Mouse (Mus musculus) limb, embryonic 14.5 days (tissue): ENCODE measurements around the gene Gm10406. TPM values are rescaled to one million over a fixed set of nuclear protein-coding genes. Genes with fewer than 3 reads are reported as not detected.
A peak's percentile ranks its signal among the peaks of the same experiment; 100 is the strongest.
"Not testable (repeated sequence)": the region's sequence is repeated elsewhere in the genome, so short reads cannot be mapped to it uniquely, and the experiment has no call there.

ENCODE experiments used
- ATAC-seq: fragments of 200-750 bp; cut with Nextera tagmentation; 2 replicates; pipeline ENCODE4 v1.8.0; 2017; ENCODE audit warnings: low read depth, moderate number of reproducible peaks, moderate TSS enrichment; ENCODE audit not compliant: low FRiP score
- DNase-seq: peaks from one replicate; pipeline ENCODE4 v3.0.0-alpha.2; 2015; ENCODE audit warnings: low spot score
- H3K27ac ChIP-seq: fragments of 300-500 bp; sonication (generic); replicated peaks from 2 replicates; pipeline ENCODE4 v1.5.1; 2014; ENCODE audit warnings: low read depth, mild to moderate bottlenecking, low read length, moderate library complexity, mixed read lengths
- H3K27me3 ChIP-seq: fragments of 300-500 bp; sonication (generic); 2 replicates; pipeline ENCODE4 v1.6.1; 2014; ENCODE audit warnings: low read length, mixed read lengths; ENCODE audit not compliant: control insufficient read depth, insufficient read depth
- H3K36me3 ChIP-seq: fragments of 300-500 bp; sonication (generic); 2 replicates; pipeline ENCODE4 v1.6.1; 2014; ENCODE audit warnings: mild to moderate bottlenecking, low read length, moderate library complexity, mixed read lengths; ENCODE audit not compliant: control insufficient read depth, insufficient read depth
- H3K4me1 ChIP-seq: fragments of 300-500 bp; sonication (generic); 2 replicates; pipeline ENCODE4 v1.6.1; 2014; ENCODE audit warnings: antibody characterized with exemption, low read length, mixed read lengths; ENCODE audit not compliant: control insufficient read depth, insufficient read depth
- H3K4me2 ChIP-seq: fragments of 300-500 bp; sonication (generic); replicated peaks from 2 replicates; pipeline ENCODE4 v1.6.1; 2014; ENCODE audit warnings: low read depth, mild to moderate bottlenecking, low read length, moderate library complexity; ENCODE audit not compliant: severe bottlenecking
- H3K4me3 ChIP-seq: fragments of 300-500 bp; sonication (generic); replicated peaks from 2 replicates; pipeline ENCODE4 v1.5.1; 2014; ENCODE audit warnings: low read length
- H3K9ac ChIP-seq: fragments of 300-500 bp; sonication (generic); 2 replicates; pipeline ENCODE4 v1.6.1; 2014; ENCODE audit warnings: mild to moderate bottlenecking, low read depth, low read length, moderate library complexity; ENCODE audit not compliant: severe bottlenecking
- H3K9me3 ChIP-seq: fragments of 300-500 bp; sonication (generic); 2 replicates; pipeline ENCODE4 v1.6.1; 2016; ENCODE audit warnings: low read length; ENCODE audit not compliant: control insufficient read depth
- WGBS: fragments of 180-500 bp; shearing (Covaris S2); extraction: QIAGEN DNeasy Blood & Tissue Kit; methylation state at CpG from one replicate; pipeline ENCODE4 v1.1.7; 2014; 5-methylcytosine and 5-hydroxymethylcytosine counted together
- polyA plus RNA-seq, 2 experiments: library from polyadenylated mRNA; depleted of rRNA in 1 of 2; stranded (reverse) in 1 of 2; unstranded in 1 of 2; fragments of >200 nt; fragmentation: Nextera tagmentation in 1 of 2; extraction: Ambion mirVana in 1 of 2; gene quantifications; 2 replicates each; pipeline versions ENCODE4 v1.2.1 to v1.2.3; 2012 to 2014

Gm10406 gene
- 2.4 and 2.6 TPM in 2 replicates for polyA plus RNA-seq (2012; rRNA removed)
- 0.58 and 1.4 TPM in 2 replicates for polyA plus RNA-seq (2014; fragmentation: Nextera tagmentation; extraction: Ambion mirVana)

- not testable (repeated sequence) for H3K36me3 ChIP-seq, H3K4me1 ChIP-seq, ATAC-seq, H3K27ac ChIP-seq, H3K9me3 ChIP-seq, H3K27me3 ChIP-seq
- Histone ChIP-seq H3K4me2 (peak within 1 kb of the TSS; percentile 60), H3K9ac (peak within 1 kb of the TSS; percentile 48), H3K4me3 (peak within 1 kb of the TSS; percentile 39)
- under 1% methylated on average over 26 of the region's 70 CpGs for WGBS
- peak; percentile 2 for DNase-seq
These were observed at the start of gene Gm10406 for GRCm38 (mm10) chr14:7026781-7027749. Gm10406 (minus strand) TSS chr14:7027449.

GRCm38 (mm10) chr14:7044870-7045269 is 17.6 kb upstream of the Gm10406 start, which contains the start of gene Gm3685:
Gm3685 (minus strand) TSS chr14:7044970.
- not testable (repeated sequence) for H3K27ac ChIP-seq, H3K27me3 ChIP-seq, H3K4me3 ChIP-seq, H3K36me3 ChIP-seq, DNase-seq, H3K9ac ChIP-seq, H3K4me2 ChIP-seq, H3K4me1 ChIP-seq, H3K9me3 ChIP-seq, ATAC-seq
- no CpG with 5 or more reads among the region's 2 CpGs for WGBS

GRCm38 (mm10) chr14:7026274-7026673 is 975 bp downstream of the Gm10406 start:
- H3K9ac ChIP-seq, DNase-seq, ATAC-seq, H3K27me3 ChIP-seq, H3K4me2 ChIP-seq, H3K36me3 ChIP-seq, H3K4me3 ChIP-seq, H3K27ac ChIP-seq, H3K9me3 ChIP-seq, H3K4me1 ChIP-seq: not testable (repeated sequence)
- WGBS, result 10% methylated on average over 9 of the region's 9 CpGs

GRCm38 (mm10) chr14:6973718-6974117 is 53.5 kb downstream of the Gm10406 start, which contains the start of gene Gm6356:
Gm6356 (minus strand) TSS chr14:6973818.
- H3K4me1 ChIP-seq, DNase-seq, H3K9me3 ChIP-seq, ATAC-seq, H3K9ac ChIP-seq, H3K4me3 ChIP-seq, H3K36me3 ChIP-seq, H3K27ac ChIP-seq, H3K27me3 ChIP-seq, H3K4me2 ChIP-seq: not testable (repeated sequence)
- 41% methylated on average over 1 of the region's 2 CpGs for WGBS

Other genes with a start within 250 kb of the Gm10406 start
- gene Gm3642, start 187.1 kb downstream of the Gm10406 start, polyA plus RNA-seq (2012; rRNA removed), result not detected in 2 replicates
- gene Gm3642, start 187.1 kb downstream of the Gm10406 start, polyA plus RNA-seq (2014; fragmentation: Nextera tagmentation; extraction: Ambion mirVana), result not detected in 2 replicates
- gene Gm3667, start 137.5 kb downstream of the Gm10406 start, polyA plus RNA-seq (2012; rRNA removed), result 1.4 and 2.0 TPM in 2 replicates
- 0.58 and 0.91 TPM in 2 replicates for gene Gm3667, start 137.5 kb downstream of the Gm10406 start, polyA plus RNA-seq (2014; fragmentation: Nextera tagmentation; extraction: Ambion mirVana)
- gene Gm6356, start 53.6 kb downstream of the Gm10406 start, polyA plus RNA-seq (2012; rRNA removed), result not detected in 2 replicates
- gene Gm6356, start 53.6 kb downstream of the Gm10406 start, polyA plus RNA-seq (2014; fragmentation: Nextera tagmentation; extraction: Ambion mirVana), result not detected in 2 replicates
- gene Gm3685, start 17.5 kb upstream of the Gm10406 start, polyA plus RNA-seq (2012; rRNA removed), result not detected in 2 replicates
- gene Gm3685, start 17.5 kb upstream of the Gm10406 start, polyA plus RNA-seq (2014; fragmentation: Nextera tagmentation; extraction: Ambion mirVana), result not detected in 2 replicates
- 3.6 and 3.8 TPM in 2 replicates for gene Gm3696, start 73.2 kb upstream of the Gm10406 start, polyA plus RNA-seq (2012; rRNA removed)
- gene Gm3696, start 73.2 kb upstream of the Gm10406 start, polyA plus RNA-seq (2014; fragmentation: Nextera tagmentation; extraction: Ambion mirVana), result 1.6 and 1.8 TPM in 2 replicates
- gene Gm6676, start 98.0 kb upstream of the Gm10406 start, polyA plus RNA-seq (2012; rRNA removed), result not detected in 2 replicates
- not detected in 2 replicates for gene Gm6676, start 98.0 kb upstream of the Gm10406 start, polyA plus RNA-seq (2014; fragmentation: Nextera tagmentation; extraction: Ambion mirVana)
- 5.8 and 6.3 TPM in 2 replicates for gene Gm3512, start 147.1 kb upstream of the Gm10406 start, polyA plus RNA-seq (2012; rRNA removed)
- gene Gm3512, start 147.1 kb upstream of the Gm10406 start, polyA plus RNA-seq (2014; fragmentation: Nextera tagmentation; extraction: Ambion mirVana), result 4.8 and 4.9 TPM in 2 replicates
- not detected in 2 replicates for gene Gm16434, start 167.1 kb upstream of the Gm10406 start, polyA plus RNA-seq (2012; rRNA removed)
- gene Gm16434, start 167.1 kb upstream of the Gm10406 start, polyA plus RNA-seq (2014; fragmentation: Nextera tagmentation; extraction: Ambion mirVana), result not detected in 2 replicates
- not detected in 2 replicates for gene Gm3727, start 237.3 kb upstream of the Gm10406 start, polyA plus RNA-seq (2012; rRNA removed)
- gene Gm3727, start 237.3 kb upstream of the Gm10406 start, polyA plus RNA-seq (2014; fragmentation: Nextera tagmentation; extraction: Ambion mirVana), result not detected in 2 replicates